Mouse (Mus musculus): ENCODE data around the gene Gm364. TPM values are rescaled to one million over a fixed set of nuclear protein-coding genes. Genes with fewer than 3 reads are reported as not detected.

Gene Gm364
- total RNA-seq (2018; cell fraction: chromatin; rRNA removed): not detected
- not detected for total RNA-seq (2018; cell fraction: cytosol; rRNA removed)
- total RNA-seq (2018; cell fraction: nucleus; rRNA removed): not detected
- not detected in 3 replicates for polyA plus RNA-seq (2018)

DNA sequence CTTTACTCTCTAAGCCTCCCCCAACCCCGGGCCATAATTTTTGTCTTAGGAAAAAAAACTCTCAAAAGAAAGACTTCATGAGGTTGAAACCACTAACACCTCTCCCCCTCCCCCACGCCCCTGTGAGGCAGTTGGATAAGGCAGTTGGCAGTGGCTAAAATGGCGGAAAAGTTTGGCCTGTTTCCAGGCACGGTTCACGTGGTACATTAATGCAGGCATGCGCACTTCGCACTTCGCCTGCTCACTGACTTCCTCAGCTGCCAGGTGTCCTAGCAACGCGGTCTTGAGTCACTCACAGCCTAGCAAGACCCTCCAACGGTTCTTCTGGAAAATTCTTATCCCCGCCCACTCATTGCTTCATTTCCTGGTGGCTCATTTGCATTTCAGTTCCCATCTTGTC is at the start of gene Gm364:
TSS of gene Gm364 (plus strand) at position 386 of the 400 bp plus-strand sequence.
- no peak within 1 kb of the TSS for H3K27ac ChIP-seq
- H3K79me2 ChIP-seq (ENCODE audit: inconsistent target): no peaks in the 10 kb centered on the region
- H3K36me3 ChIP-seq (ENCODE audit: inconsistent target): no peaks in the 10 kb centered on the region
- 92% methylated on average over 12 of the region's 12 CpGs for WGBS (ENCODE audit: missing documents)
- no peak within 1 kb of the TSS for H3K4me3 ChIP-seq (ENCODE audit: inconsistent target)

DNA sequence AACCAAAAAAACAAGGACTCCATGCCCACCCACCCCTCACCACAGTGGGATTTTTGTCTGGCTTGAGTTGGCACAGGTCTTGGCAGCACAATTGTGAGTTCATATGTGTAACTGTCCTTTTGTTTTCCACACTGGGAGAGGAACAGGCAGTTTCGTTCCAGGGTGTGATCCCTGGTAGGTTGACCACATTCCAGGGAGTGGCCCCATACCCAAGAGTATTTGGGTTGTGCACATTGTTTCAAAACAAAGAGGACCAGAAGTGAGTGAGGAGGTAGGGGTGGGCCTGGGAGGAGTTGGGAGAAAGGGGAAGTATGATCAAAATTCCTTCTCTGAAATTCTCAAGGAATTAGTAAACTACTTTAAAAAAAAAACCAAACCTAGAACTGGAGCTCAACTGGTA is 49.6 kb upstream of the Gm364 start:
- Histone ChIP-seq H3K4me3 (ENCODE audit: inconsistent target) (no peak overlapping the region), H3K27ac (no peak overlapping the region), H3K36me3 (ENCODE audit: inconsistent target) (no peaks in the 10 kb centered on the region), H3K79me2 (ENCODE audit: inconsistent target) (no peaks in the 10 kb centered on the region)
- WGBS (ENCODE audit: missing documents): 93% methylated on average over 1 of the region's 1 CpGs

DNA sequence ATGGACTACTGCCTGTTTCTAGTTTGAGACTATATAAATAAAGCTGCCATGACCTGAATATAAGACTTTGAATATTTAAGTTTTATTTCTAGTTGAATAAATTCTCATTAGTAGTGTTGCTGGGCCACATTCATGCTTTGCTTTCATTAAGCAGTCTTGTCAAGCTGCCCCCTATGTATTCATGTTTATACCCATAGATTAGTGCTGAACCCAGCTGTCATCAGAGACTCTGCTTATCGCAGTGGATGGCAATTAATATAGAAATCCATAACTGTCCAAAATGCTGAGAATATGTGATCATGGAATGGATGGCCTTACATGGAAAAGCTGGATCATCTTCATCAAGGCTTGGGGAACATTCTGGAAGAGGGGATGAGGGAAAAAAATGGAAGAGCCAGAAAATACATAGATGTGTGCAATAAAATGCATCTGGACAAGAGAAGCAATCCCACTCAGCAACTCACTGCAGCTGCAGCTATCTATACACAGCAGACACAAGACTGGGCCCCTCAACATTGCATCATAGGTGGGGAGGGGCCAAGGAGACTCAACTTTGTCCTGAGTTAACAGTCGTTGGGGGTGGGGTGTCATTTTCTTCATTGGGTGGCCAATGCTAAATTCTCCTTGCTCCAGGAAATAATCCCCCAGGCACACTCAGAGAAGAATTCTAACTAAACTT is 43.9 kb upstream of the Gm364 start:
- Histone ChIP-seq H3K27ac (no peak overlapping the region), H3K79me2 (ENCODE audit: inconsistent target) (no peaks in the 10 kb centered on the region), H3K4me3 (ENCODE audit: inconsistent target) (no peak overlapping the region), H3K36me3 (ENCODE audit: inconsistent target) (no peaks in the 10 kb centered on the region)
- 57% methylated on average over 2 of the region's 2 CpGs for WGBS (ENCODE audit: missing documents)

DNA sequence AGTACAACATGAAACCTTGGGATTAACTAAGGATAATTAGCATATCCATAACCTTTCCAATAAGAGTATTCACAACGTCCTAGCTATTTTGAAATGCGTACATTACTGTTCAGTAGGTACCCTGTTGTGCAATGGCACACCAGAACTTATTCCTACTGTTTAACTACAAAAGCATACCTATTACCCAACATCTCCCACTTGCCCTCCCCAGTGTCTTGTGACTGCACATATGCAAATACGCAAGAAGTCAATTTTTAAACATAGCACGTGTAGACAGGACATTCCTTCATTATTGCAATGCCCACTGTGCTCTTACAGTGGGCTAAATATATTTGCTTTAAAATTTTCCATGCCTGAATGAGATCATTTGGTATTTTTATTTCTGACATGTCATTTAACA is 36.0 kb upstream of the Gm364 start:
- Histone ChIP-seq H3K36me3 (ENCODE audit: inconsistent target) (no peaks in the 10 kb centered on the region), H3K4me3 (ENCODE audit: inconsistent target) (no peak overlapping the region), H3K79me2 (ENCODE audit: inconsistent target) (no peaks in the 10 kb centered on the region), H3K27ac (no peak overlapping the region)
- WGBS (ENCODE audit: missing documents): 50% methylated on average over 4 of the region's 4 CpGs

DNA sequence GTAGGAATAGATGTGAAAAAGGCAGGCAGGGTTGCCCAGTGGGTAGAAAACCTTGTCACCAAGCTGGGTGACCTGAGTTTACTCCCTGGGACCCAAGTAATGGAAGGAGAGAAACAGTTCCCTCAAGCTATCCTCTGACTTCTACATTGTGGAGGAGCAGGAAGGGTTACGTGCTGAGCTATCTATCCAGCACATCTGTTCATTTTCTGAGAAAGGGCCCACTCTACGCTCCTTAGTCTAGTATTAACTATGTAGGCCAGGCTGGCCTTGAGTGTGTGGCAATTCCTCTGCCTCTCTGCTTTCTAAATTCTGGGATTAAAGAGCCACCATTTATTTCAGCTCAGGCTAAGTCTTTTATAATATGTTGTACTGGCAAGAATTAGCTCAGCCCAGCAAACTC is 35.4 kb upstream of the Gm364 start:
- H3K27ac ChIP-seq: no peak overlapping the region
- H3K4me3 ChIP-seq (ENCODE audit: inconsistent target): no peak overlapping the region
- WGBS (ENCODE audit: missing documents): 91% methylated on average over 2 of the region's 2 CpGs
- no peaks in the 10 kb centered on the region for H3K36me3 ChIP-seq (ENCODE audit: inconsistent target)
- no peaks in the 10 kb centered on the region for H3K79me2 ChIP-seq (ENCODE audit: inconsistent target)

DNA sequence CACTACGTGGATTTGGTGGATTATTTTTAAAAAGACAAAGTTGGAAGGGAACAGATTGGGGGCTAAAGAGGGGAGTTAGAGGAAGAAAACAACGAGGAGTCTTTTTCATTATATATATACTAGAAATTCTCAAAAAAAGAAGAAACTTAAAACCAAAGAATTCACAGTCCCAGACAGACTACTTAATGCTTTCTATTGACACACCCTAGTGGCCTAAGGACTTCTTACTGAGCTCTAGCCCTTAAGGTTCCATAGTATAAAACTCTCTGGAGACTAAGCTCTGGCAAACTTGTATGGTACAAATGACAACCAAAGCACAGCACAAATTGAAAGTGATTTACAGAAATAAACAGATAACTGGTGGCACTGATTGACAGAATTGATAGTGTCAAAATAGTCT is 34.9 kb upstream of the Gm364 start:
- WGBS (ENCODE audit: missing documents): 71% methylated on average over 2 of the region's 2 CpGs
- Histone ChIP-seq H3K36me3 (ENCODE audit: inconsistent target) (no peaks in the 10 kb centered on the region), H3K27ac (no peak overlapping the region), H3K4me3 (ENCODE audit: inconsistent target) (no peak overlapping the region), H3K79me2 (ENCODE audit: inconsistent target) (no peaks in the 10 kb centered on the region)

DNA sequence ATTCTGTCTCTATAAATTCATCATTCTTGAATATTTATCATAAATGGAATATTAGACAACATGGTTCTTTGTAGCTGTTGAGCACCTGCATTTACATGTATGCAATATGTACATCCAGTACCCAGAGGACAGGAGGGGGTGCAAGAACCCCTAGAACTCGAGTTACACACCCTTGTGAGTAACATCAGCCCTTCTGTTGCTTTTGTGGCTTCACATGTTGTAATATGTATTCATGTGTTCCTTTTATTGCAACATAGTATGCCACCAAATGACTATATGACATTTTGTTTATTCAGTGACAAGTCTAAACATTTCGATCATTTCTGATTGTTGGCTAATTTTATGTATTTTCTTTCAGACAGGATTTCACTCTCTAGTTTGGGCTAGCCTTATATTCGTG is 31.9 kb upstream of the Gm364 start:
- H3K27ac ChIP-seq: no peak overlapping the region
- 71% methylated on average over 3 of the region's 3 CpGs for WGBS (ENCODE audit: missing documents)
- no peaks in the 10 kb centered on the region for H3K79me2 ChIP-seq (ENCODE audit: inconsistent target)
- H3K4me3 ChIP-seq (ENCODE audit: inconsistent target): no peak overlapping the region
- no peaks in the 10 kb centered on the region for H3K36me3 ChIP-seq (ENCODE audit: inconsistent target)

DNA sequence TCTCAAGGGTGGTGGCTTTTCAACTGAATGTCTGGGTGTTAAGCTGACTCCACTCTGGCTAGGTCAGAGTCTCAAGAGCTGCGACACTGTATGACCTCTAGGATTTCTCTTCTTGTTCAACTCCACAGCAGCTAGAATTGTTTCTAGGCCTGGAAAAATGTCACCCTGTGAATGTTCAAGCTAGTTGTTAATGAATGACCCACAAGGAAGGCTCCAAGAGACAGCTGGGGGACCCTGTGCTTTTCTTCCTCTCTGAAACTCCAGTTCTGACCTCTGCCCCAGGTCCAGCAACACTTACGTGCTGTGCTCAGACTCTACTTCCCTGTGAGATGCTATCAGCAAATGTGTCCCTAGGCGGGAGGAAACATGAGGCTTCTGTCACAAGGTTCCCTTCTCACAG is 30.4 kb upstream of the Gm364 start:
- H3K27ac ChIP-seq: no peak overlapping the region
- H3K79me2 ChIP-seq (ENCODE audit: inconsistent target): no peaks in the 10 kb centered on the region
- 86% methylated on average over 3 of the region's 3 CpGs for WGBS (ENCODE audit: missing documents)
- H3K36me3 ChIP-seq (ENCODE audit: inconsistent target): no peaks in the 10 kb centered on the region
- H3K4me3 ChIP-seq (ENCODE audit: inconsistent target): no peak overlapping the region

DNA sequence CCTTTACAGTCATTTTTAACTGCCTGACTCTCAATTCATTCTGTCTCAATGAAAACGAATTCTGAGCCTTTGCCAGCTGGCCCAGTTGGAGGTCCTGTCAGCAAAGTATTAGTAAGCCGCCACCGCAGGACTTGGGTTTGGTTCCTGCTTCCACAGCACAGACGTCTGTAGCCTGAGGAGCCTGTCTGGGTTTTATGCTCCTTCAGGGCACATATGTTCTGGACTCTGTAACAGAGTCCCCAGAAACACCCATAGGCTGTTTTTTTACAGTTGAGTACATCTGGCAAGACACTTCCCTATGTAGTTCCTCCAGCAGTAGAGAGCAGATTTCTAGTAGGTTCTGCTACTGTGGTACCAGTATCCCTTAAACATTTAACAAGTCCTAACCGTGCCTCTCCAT is 28.0 kb upstream of the Gm364 start:
- 89% methylated on average over 5 of the region's 5 CpGs for WGBS (ENCODE audit: missing documents)
- no peaks in the 10 kb centered on the region for H3K36me3 ChIP-seq (ENCODE audit: inconsistent target)
- H3K27ac ChIP-seq: no peak overlapping the region
- H3K4me3 ChIP-seq (ENCODE audit: inconsistent target): no peak overlapping the region
- no peaks in the 10 kb centered on the region for H3K79me2 ChIP-seq (ENCODE audit: inconsistent target)

DNA sequence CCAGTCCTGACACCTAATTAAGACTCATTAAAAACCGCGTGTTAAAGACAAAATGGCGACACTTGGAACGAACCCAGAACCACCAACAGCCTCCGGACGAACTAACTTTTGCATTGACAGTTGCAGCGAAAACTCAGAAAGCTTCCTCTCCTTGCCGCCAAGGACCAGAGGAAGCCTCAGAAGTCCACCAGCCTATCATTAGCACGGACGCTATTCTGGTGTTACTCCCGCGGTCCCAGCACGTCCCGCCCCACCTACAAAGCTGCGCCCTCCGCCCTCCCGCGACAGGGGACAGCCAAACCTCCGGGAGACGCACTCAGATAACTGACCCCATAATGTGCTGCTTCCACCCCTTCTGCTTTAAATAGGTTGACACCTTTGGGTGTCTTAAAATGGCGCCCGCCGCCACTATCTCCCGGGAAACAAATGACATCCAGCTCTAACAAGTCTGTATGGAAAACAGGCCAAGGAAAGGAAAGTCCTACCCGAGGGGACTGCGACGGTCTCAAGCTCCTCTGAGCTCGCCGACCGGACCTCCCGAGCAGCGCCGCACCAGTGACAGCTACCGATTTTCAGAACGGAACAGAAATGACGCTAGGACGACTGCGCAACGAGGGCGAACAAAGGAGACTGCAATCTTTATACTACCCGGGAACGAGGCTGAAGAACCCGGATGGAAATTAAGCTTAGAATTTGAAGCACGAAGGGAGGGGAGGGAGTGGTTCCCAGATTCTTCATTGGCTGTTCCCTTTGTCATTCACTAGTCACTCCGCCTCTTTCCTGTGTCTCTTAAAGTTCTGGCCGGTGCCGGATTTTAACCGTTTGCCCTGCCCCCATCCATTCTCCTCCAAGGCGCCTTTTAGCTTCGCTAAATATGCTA is 16.3 kb upstream of the Gm364 start, which contains the start of gene Rbmx:
TSS of gene Rbmx (minus strand) at position 670 of the 880 bp plus-strand sequence.
- H3K27ac ChIP-seq: peak within 1 kb of the TSS; percentile 75
- H3K79me2 ChIP-seq (ENCODE audit: inconsistent target): peaks cover 24% of the 10 kb centered on the region
- 28% methylated on average over 50 of the region's 50 CpGs for WGBS (ENCODE audit: missing documents)
- no peaks in the 10 kb centered on the region for H3K36me3 ChIP-seq (ENCODE audit: inconsistent target)
- H3K4me3 ChIP-seq (ENCODE audit: inconsistent target): peak within 1 kb of the TSS; percentile 61

DNA sequence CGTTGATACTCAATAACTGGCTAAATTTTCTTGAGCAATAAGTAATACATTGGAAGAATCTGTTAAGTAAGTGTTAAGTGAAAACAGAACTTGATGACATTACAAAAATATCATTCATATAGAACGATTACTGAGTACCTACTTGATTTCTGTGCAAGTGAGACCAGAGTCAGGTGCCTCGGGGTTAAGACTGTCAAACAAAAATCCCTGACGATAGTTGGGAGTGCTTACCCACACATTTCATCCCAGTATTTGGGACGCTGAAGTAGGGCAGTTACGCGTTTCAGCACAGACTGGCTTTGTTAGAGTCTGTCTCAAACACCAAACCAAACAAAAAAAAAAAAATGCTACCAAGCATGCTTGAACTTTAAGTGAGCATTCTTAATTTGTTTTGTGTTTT is 15.5 kb upstream of the Gm364 start:
- Histone ChIP-seq H3K79me2 (ENCODE audit: inconsistent target) (peaks cover 24% of the 10 kb centered on the region), H3K36me3 (ENCODE audit: inconsistent target) (no peaks in the 10 kb centered on the region), H3K27ac (peak overlapping the region; percentile 75), H3K4me3 (ENCODE audit: inconsistent target) (peak overlapping the region; percentile 61)
- WGBS (ENCODE audit: missing documents): 33% methylated on average over 6 of the region's 7 CpGs

DNA sequence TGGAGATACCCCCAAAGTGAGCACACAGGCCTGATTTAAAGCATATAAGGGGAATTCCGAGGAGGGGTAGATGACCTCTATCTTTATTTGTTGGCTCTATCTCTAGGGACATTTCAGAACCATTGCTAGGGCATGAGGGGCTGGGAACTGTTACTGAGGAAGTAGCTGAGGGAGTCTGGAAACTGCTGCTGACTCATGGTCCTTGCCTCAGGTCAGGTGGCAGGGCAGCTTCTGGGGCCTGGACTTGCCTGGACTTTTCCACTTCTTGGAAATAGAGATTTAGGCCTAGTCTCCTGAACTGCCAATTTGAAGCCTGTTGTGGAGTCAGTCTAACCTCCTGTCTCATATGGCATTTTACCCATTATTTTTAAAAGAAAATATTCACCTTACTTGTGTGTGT is 7.6 kb upstream of the Gm364 start:
- Histone ChIP-seq H3K4me3 (ENCODE audit: inconsistent target) (no peak overlapping the region), H3K36me3 (ENCODE audit: inconsistent target) (no peaks in the 10 kb centered on the region), H3K27ac (no peak overlapping the region), H3K79me2 (ENCODE audit: inconsistent target) (no peaks in the 10 kb centered on the region)
- WGBS (ENCODE audit: missing documents): 100% methylated on average over 1 of the region's 1 CpGs

DNA sequence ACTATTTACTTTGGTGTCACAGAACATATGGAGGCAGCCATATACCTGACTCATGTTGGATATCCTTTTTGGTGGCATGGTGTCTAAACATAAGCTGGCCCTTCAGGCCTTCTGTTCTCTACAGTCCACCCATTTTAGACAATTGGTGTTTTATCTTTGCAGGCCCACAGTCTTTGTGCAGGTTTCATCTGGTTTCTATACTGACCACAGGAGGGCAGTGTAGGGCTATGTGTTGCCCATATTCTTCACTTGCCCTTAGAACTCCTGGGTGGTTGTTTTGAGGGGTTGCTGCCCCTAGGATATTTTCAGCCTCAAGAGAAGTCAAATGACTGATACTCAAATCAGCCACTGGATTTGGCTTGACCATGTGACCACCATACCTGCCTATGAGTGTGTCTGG is 5.3 kb upstream of the Gm364 start:
- no peak overlapping the region for H3K4me3 ChIP-seq (ENCODE audit: inconsistent target)

DNA sequence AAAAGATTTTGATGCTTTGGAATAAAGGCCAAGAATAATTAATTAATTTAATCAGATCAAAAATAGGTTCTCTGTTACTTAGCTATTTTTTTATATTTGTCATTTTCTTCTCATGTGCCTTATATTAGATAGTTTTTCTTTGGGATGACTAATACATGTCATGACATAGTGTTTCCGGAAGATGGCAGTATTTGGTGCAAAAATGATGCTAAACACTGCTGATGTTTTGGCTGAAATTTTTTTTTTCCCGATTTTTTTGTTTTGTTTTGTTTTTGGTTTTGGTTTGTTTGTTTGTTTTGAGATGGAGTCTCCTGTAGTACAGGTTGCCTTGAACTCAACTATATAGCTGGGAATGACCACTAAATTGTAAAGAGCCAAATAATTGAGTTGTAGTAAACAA is 22.7 kb downstream of the Gm364 start:
- Histone ChIP-seq H3K79me2 (ENCODE audit: inconsistent target) (no peaks in the 10 kb centered on the region), H3K4me3 (ENCODE audit: inconsistent target) (no peak overlapping the region), H3K27ac (no peak overlapping the region), H3K36me3 (ENCODE audit: inconsistent target) (no peaks in the 10 kb centered on the region)
- WGBS (ENCODE audit: missing documents): 6% methylated on average over 2 of the region's 2 CpGs

More for the DNA sequence above, 5.3 kb upstream of the Gm364 start:
- Histone ChIP-seq H3K27ac (no peak overlapping the region), H3K79me2 (ENCODE audit: inconsistent target) (no peaks in the 10 kb centered on the region), H3K36me3 (ENCODE audit: inconsistent target) (no peaks in the 10 kb centered on the region)

DNA sequence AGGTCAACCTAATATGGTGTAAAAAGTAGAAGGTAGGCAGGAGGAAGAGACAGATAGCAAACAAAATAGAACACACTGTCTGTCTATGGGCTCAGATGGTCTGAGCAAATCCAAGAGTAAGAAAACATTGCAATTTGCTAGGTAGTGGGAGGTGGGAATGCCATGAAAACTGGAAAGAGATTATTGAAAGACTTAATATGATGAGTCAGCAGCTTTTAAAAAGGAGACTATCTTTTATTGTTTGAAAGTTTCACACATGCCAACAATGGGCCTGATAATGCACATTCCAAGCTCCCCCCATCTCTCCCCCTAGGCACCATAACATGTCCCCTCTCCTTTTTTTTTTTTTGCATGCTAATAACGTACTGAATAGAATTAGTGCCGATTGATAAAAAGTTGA is 24.9 kb downstream of the Gm364 start:
- no peak overlapping the region for H3K4me3 ChIP-seq (ENCODE audit: inconsistent target)
- H3K79me2 ChIP-seq (ENCODE audit: inconsistent target): no peaks in the 10 kb centered on the region
- whole genome bisulfite sequencing (ENCODE audit: missing documents): no CpG with 5 or more reads among the region's 2 CpGs
- H3K27ac ChIP-seq: no peak overlapping the region
- H3K36me3 ChIP-seq (ENCODE audit: inconsistent target): no peaks in the 10 kb centered on the region

All from macrophage (primary cell).